Mouse (Mus musculus) CH12.LX (cell line): ENCODE measurements around the gene Ssh3. TPM values are rescaled to one million over a fixed set of nuclear protein-coding genes. Genes with fewer than 3 reads are reported as not detected.

ENCODE experiments used
- DNase-seq: peaks from one replicate; pipeline ENCODE4 v3.0.0-alpha.2; 2013; ENCODE audit errors: extremely low read depth
- H3K27ac ChIP-seq: 2 replicates; pipeline ENCODE4 v1.5.1; 2012; ENCODE audit warnings: low read depth, mild to moderate bottlenecking, control low read depth, moderate library complexity; ENCODE audit not compliant: insufficient read depth
- H3K27me3 ChIP-seq: replicated peaks from 2 replicates; pipeline ENCODE3; 2012; ENCODE audit warnings: inconsistent platforms
- H3K36me3 ChIP-seq, 2 experiments: replicated peaks in 1 of 2; 2 replicates each; pipeline versions ENCODE3 to v1.6.1; 2012; ENCODE audit warnings: inconsistent platforms in 1 of 2, low read length in 1 of 2, mild to moderate bottlenecking in 1 of 2, mixed read lengths in 1 of 2, moderate library complexity in 1 of 2; ENCODE audit not compliant: control insufficient read depth in 1 of 2, insufficient read depth in 1 of 2
- H3K4me1 ChIP-seq, 2 experiments: 2 replicates each; pipeline ENCODE4 v1.6.1; 2012; ENCODE audit warnings: inconsistent platforms in 1 of 2, moderate library complexity in 1 of 2; ENCODE audit not compliant: insufficient read depth in 2 of 2, control insufficient read depth in 1 of 2
- H3K4me2 ChIP-seq: 2 replicates; pipeline ENCODE4 v1.6.1; 2012; ENCODE audit warnings: low read depth, mild to moderate bottlenecking, control low read depth; ENCODE audit not compliant: poor library complexity, insufficient read depth, severe bottlenecking
- H3K4me3 ChIP-seq, 3 experiments: fragments of 150-350 bp in 1 of 3; sonication (generic) in 1 of 3; replicated peaks in 1 of 3; 2 replicates each; pipeline versions ENCODE3 to v1.5.1; 2011 to 2012; ENCODE audit warnings: low read depth in 2 of 3, low read length in 2 of 3, mild to moderate bottlenecking in 2 of 3, moderate library complexity in 2 of 3, control low read depth in 1 of 3, improper control_type of control experiment in 1 of 3, inconsistent platforms in 1 of 3, mixed read lengths in 1 of 3; ENCODE audit not compliant: poor library complexity in 1 of 3
- H3K79me2 ChIP-seq: replicated peaks from 2 replicates; pipeline ENCODE4 v1.6.1; 2012; ENCODE audit warnings: mild to moderate bottlenecking, moderate library complexity; ENCODE audit not compliant: control insufficient read depth, poor library complexity, insufficient read depth, severe bottlenecking; ENCODE audit errors: extremely low read depth
- H3K9ac ChIP-seq: 2 replicates; pipeline ENCODE4 v1.6.1; 2012; ENCODE audit warnings: low read depth, mild to moderate bottlenecking, control low read depth, moderate library complexity; ENCODE audit not compliant: insufficient read depth
- H3K9me3 ChIP-seq: replicated peaks from 2 replicates; pipeline ENCODE3; 2012; ENCODE audit warnings: low read length, inconsistent platforms, mixed read lengths
- CTCF ChIP-seq, 2 experiments: IDR thresholded peaks in 1 of 2; conservative IDR thresholded peaks in 1 of 2; 2 replicates each; pipeline ENCODE4 v1.5.1; 2011 to 2012; ENCODE audit warnings: low read depth in 2 of 2, low read length in 2 of 2, improper control_type of control experiment in 1 of 2, inconsistent platforms in 1 of 2, mild to moderate bottlenecking in 1 of 2, moderate library complexity in 1 of 2
- GABPA ChIP-seq: IDR thresholded peaks from 2 replicates; pipeline ENCODE4 v1.6.1; 2012; ENCODE audit warnings: low read depth, low read length, improper control_type of control experiment, inconsistent platforms; ENCODE audit not compliant: insufficient replicate concordance
- HCFC1 ChIP-seq: IDR thresholded peaks from 2 replicates; pipeline ENCODE4 v1.6.1; 2012; ENCODE audit warnings: low read depth, mild to moderate bottlenecking, inconsistent platforms, low read length, improper control_type of control experiment
- IRF4 ChIP-seq: IDR thresholded peaks from 2 replicates; pipeline ENCODE4 v1.6.1; 2014; ENCODE audit warnings: low read depth, mild to moderate bottlenecking, inconsistent platforms, low read length, improper control_type of control experiment
- JUN ChIP-seq: IDR thresholded peaks from 2 replicates; pipeline ENCODE4 v1.6.1; 2011; ENCODE audit warnings: low read depth, mild to moderate bottlenecking, low read length, improper control_type of control experiment, moderate library complexity; ENCODE audit not compliant: insufficient read depth
- JUND ChIP-seq: conservative IDR thresholded peaks from 2 replicates; pipeline ENCODE4 v1.6.1; 2011; ENCODE audit warnings: low read depth, low read length, improper control_type of control experiment
- MAFK ChIP-seq: IDR thresholded peaks from 2 replicates; pipeline ENCODE4 v1.6.1; 2011; ENCODE audit warnings: low read length, improper control_type of control experiment; ENCODE audit not compliant: insufficient replicate concordance
- MEF2A ChIP-seq: IDR thresholded peaks from 2 replicates; pipeline ENCODE4 v1.6.1; 2014; ENCODE audit warnings: low read depth, mild to moderate bottlenecking, inconsistent platforms, low read length, improper control_type of control experiment, borderline replicate concordance
- MYC ChIP-seq: IDR thresholded peaks from 2 replicates; pipeline ENCODE4 v1.6.1; 2011; ENCODE audit warnings: low read depth, mild to moderate bottlenecking, improper control_type of control experiment, low read length
- POLR2A ChIP-seq: IDR thresholded peaks from 2 replicates; pipeline ENCODE4 v1.6.1; 2011; ENCODE audit warnings: low read depth, mild to moderate bottlenecking, improper control_type of control experiment, low read length
- RAD21 ChIP-seq: IDR thresholded peaks from 2 replicates; pipeline ENCODE4 v1.6.1; 2011; ENCODE audit warnings: low read depth, mild to moderate bottlenecking, low read length, improper control_type of control experiment, moderate library complexity
- SIN3A ChIP-seq: IDR thresholded peaks from 2 replicates; pipeline ENCODE4 v1.6.1; 2012; ENCODE audit warnings: low read length, improper control_type of control experiment, inconsistent platforms
- SMC3 ChIP-seq: IDR thresholded peaks from 2 replicates; pipeline ENCODE4 v1.6.1; 2011; ENCODE audit warnings: low read depth, low read length, improper control_type of control experiment
- UBTF ChIP-seq: IDR thresholded peaks from 2 replicates; pipeline ENCODE4 v1.6.1; 2012; ENCODE audit warnings: low read depth, mild to moderate bottlenecking, inconsistent platforms, low read length, improper control_type of control experiment, moderate library complexity
- ZNF384 ChIP-seq: IDR thresholded peaks from 2 replicates; pipeline ENCODE4 v1.6.1; 2012; ENCODE audit warnings: low read depth, low read length, improper control_type of control experiment, inconsistent platforms
- dilution Hi-C: fragments of 300-500 bp; cut with MboI; formaldehyde crosslinking; loops from 2 replicates; pipeline ENCODE4 v1.14.3; 2020; ENCODE audit warnings: low sequenced_read_pairs; ENCODE audit not compliant: extremely low pct_unique_long_range_greater_than_20kb, extremely low pct_ligation_motif_present
- in situ Hi-C: fragments of 300-500 bp; cut with MboI; formaldehyde crosslinking; loops from 3 replicates; pipeline ENCODE4 v1.14.3; 2019; ENCODE audit warnings: low sequenced_read_pairs, low pct_ligation_motif_present, low pct_unique_long_range_greater_than_20kb, mixed read lengths
- polyA plus RNA-seq: library from polyadenylated mRNA; unstranded; fragments of >175 nt; gene quantifications from 2 replicates; pipeline ENCODE4 v1.2.1, GENCODE M21; 2012; ENCODE audit warnings: low read depth; ENCODE audit not compliant: insufficient read length
- total RNA-seq, 2 experiments: library from RNA; depleted of rRNA; stranded (reverse); fragments of 300-350 nt in 1 of 2; fragments of >200 nt in 1 of 2; gene quantifications; 2 replicates each; pipeline ENCODE4 v1.2.3; 2012 to 2014

Gene Ssh3
- total and polyA plus RNA-seq, 3 experiments = 5.6 to 30.0 (median 12.3) TPM

DNA sequence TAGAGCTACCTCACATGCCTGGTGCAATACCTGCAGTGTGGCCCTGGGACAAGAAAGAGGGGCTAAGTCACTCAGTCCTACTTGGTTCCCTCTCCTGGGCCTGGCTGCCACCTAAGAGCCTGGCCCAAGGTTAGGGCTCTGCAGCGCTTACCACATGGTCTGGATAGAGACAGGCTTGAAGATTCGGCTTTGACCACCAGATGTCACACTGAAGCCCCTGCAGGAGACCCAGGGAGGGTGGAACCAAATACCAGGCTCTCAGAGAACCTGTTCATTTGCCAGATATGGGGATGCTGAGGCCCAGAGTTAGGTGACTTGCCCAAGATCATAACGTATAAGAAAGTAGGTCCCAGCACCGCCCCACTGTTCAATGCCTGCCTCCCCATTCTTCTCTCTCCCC is 3.0 kb downstream of the Ssh3 start:
- in situ Hi-C loops (no loop called here), dilution Hi-C loops (no loop called here)
- Histone ChIP-seq H3K27ac (no peak overlapping the region), H3K4me2 (no peak overlapping the region), H3K27me3 (no peaks in the 10 kb centered on the region), H3K9ac (no peak overlapping the region), H3K4me1 (peaks cover 14 to 30% of the 10 kb centered on the region in 2 experiments), H3K9me3 (no peaks in the 10 kb centered on the region), H3K4me3 (no peak overlapping the region), H3K36me3 (peaks cover 72 to 89% of the 10 kb centered on the region in 2 experiments), H3K79me2 (no peaks in the 10 kb centered on the region)
- no peak for TF ChIP-seq JUND
- TF ChIP-seq SMC3 = peak; percentile 51
- TF ChIP-seq HCFC1 = no peak
- TF ChIP-seq CTCF (conservative IDR thresholded peaks at IDR 0.05 in 1 of 2, IDR thresholded peaks at IDR 0.05 in 1 of 2; ENCODE audit: low read depth in 2 of 2, low read length in 2 of 2) = peak in 1 of 2 experiments; percentile 52; a peak in 2 of 4 replicates
- peak; percentile 17 for TF ChIP-seq RAD21
- TF ChIP-seq POLR2A = peak; percentile 8; the same call in 1 of the 2 replicates
- TF ChIP-seq SIN3A = no peak
- no peak for DNase-seq

DNA sequence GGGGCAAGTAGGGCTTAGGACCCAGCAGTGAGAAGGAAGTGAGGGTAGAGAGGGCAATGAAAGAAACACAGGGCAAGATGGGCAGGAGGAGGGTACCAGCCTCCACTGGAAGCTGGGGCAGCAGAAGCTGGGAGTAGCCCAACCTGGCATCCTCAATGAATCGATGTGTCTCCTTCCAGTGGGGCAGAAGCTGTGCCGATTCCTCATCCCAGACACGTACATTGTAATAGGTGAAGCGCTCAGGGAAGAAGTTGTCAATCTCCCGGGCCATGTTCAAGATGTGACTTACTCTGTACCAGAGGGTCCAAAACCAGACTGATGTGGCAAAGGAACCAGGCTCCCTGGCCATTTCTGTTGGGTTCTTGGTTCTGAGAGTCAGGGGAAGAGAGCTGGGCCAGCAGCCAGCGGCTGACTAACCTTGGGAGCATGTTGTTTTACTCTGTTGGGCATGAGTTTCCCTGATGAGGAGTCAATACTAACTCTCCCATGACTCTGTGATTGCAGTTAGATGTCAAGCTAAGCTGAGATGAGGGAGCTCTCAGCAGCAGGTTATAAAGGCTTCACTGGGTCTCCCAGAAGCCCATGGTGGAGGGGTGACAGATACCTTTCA is 4.7 kb downstream of the Ssh3 start:
- no peaks in the 10 kb centered on the region for H3K9me3 ChIP-seq
- no peak for DNase-seq
- in situ Hi-C loops = no loop called here
- no peak overlapping the region for H3K4me3 ChIP-seq
- no peak overlapping the region for H3K27ac ChIP-seq
- TF ChIP-seq GABPA (no peak), JUND (no peak), IRF4 (no peak), MAFK (no peak), MYC (no peak), UBTF (no peak), ZNF384 (no peak), MEF2A (no peak), JUN (no peak)
- TF ChIP-seq, all 38 proteins: peak for 0
- dilution Hi-C loops = no loop called here
- Histone ChIP-seq H3K27me3 (no peaks in the 10 kb centered on the region), H3K79me2 (no peaks in the 10 kb centered on the region), H3K36me3 (peaks cover 55 to 72% of the 10 kb centered on the region in 2 experiments), H3K9ac (no peak overlapping the region), H3K4me2 (no peak overlapping the region), H3K4me1 (peaks cover 17 to 47% of the 10 kb centered on the region in 2 experiments)
